Mouse (Mus musculus): ENCODE results near the gene Aplp2.

DNA sequence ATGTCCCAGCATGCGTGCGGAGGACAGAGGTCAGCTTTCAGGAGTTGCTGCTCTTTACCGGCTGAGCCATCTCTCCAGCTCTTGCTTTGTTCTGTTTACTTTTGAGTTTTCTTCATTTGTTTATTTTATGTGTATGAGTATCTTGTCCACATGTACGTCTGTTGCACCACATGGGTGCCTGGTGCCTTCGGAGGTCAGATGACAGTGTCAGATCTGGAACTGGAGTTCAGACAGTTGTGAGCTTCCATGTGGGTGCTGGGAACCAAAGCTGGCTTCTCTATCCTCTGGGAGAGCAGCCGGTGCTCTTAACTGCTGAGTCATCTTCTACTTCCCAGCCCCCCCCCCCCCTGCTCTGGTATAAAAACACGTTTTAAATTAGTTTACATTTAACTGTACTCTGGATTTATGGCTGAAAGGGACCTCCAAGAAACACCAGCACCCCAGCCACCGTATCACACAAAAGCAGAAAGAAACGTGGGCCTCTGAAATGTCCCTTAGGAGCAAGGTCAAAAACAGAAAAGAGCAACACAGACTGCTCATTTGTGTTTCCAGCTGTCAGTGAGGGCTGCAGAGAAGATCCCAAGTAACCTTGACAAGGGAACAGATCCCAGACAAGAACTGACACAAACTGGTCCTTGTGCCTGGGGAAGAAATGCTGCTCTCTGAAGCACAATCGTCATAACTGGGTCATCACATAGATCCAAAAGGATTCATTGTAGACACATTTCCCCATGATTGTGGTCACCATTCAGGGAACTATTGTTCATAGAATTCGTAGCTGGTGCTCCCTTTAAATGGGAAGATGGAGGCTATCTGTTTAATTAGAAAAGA, 42.5 kb upstream of the Aplp2 start:
- TF ChIP-seq POLR2A (IDR thresholded peaks at IDR 0.05; ENCODE audit: low read depth, low read length) = no peak
- no peak for TF ChIP-seq CTCF (IDR thresholded peaks at IDR 0.05; ENCODE audit: extremely low read depth, insufficient read depth, insufficient read length, insufficient replicate concordance)

Data from spleen, adult 2 months (tissue).